Mouse (Mus musculus): ENCODE data around the gene Fnbp1l. TPM values are rescaled to one million over a fixed set of nuclear protein-coding genes. Genes with fewer than 3 reads are reported as not detected.

Gene Fnbp1l
- 0.29 TPM for polyA plus RNA-seq (2017; shearing (Covaris generic))

DNA sequence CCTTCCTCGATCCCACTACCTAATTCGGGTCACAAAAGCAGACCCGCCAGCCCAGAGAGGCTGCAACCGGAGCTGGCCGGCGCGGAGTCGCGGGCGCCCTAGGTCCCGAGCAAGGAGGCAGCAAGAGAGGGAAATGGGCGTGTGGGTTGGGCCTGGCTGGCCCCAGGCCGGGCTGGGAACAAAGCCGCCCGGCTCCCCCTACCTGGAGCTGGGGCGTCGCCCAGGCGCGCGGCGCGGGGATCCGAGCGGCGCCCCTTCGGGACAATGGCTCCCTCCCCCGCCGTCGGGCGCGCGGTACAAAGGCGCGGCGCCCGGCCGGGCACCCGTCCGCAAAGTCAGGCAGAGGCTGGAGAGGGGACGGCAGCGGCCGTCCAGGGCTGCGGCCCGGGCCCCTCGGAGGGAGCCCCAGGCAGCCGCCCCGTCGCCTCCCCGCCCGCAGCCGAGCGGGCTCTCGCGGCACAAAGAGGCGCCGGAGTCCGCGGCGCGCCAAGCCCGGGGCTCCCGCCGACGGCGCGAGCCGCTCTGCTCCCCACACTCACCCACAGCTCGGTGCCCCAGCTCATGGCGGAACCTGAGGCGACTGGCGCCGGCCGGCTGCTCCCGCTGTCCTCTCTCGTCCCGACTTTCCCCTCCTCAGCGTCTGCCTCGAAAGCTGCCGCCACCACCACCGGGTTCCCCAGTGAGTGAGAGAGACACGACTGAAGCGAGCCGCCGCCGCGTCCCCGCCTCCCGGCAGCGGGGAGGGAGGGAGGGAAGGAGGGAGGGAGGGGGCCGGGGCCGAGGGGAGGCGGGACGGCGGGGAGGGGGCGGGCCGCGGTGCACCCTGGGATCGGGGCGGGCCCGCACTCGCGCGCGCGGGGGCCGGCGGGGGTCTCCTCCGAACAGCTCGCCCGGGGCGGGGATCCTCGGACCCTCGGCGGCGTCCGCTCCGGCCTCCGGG, at the start of gene Fnbp1l:
Gene Fnbp1l, minus strand, starts transcription at position 725 of the 940 bp plus-strand sequence.

Other genes with a start within 250 kb of the Fnbp1l start
- gene Pde5a, start 109.2 kb upstream of the Fnbp1l start, polyA plus RNA-seq (2017; shearing (Covaris generic)) = 0.15 TPM